Mouse (Mus musculus) MEL (cell line): Measurements from ENCODE around the gene Sf1. TPM values are rescaled to one million over a fixed set of nuclear protein-coding genes. Genes with fewer than 3 reads are reported as not detected.

Experiments
- DNase-seq: peaks from one replicate; pipeline ENCODE4 v3.0.0; 2011; ENCODE audit warnings: low read depth, low spot score
- H3K27ac ChIP-seq: 2 replicates; pipeline ENCODE4 v1.5.1; 2012; ENCODE audit warnings: low read depth, mild to moderate bottlenecking, control low read depth, low read length, moderate library complexity; ENCODE audit not compliant: control insufficient read depth
- H3K27me3 ChIP-seq, 2 experiments: fragments of 150-350 bp in 1 of 2; sonication (generic) in 1 of 2; 2 replicates each; pipeline ENCODE4 v1.6.1; 2012; ENCODE audit warnings: low read length in 2 of 2, mild to moderate bottlenecking in 2 of 2, improper control_type of control experiment in 1 of 2, moderate library complexity in 1 of 2; ENCODE audit not compliant: insufficient read depth in 2 of 2, control insufficient read depth in 1 of 2
- H3K36me3 ChIP-seq, 2 experiments: 2 replicates each; pipeline ENCODE4 v1.6.1; 2012 to 2014; ENCODE audit warnings: low read length in 2 of 2, improper control_type of control experiment in 1 of 2, inconsistent platforms in 1 of 2, mild to moderate bottlenecking in 1 of 2; ENCODE audit not compliant: insufficient read depth in 2 of 2, control insufficient read depth in 1 of 2
- H3K4me1 ChIP-seq, 2 experiments: fragments of 150-350 bp in 1 of 2; sonication (generic) in 1 of 2; 2 replicates each; pipeline ENCODE4 v1.6.1; 2012; ENCODE audit warnings: low read length in 2 of 2, improper control_type of control experiment in 1 of 2, mild to moderate bottlenecking in 1 of 2; ENCODE audit not compliant: insufficient read depth in 2 of 2, control insufficient read depth in 1 of 2
- H3K4me3 ChIP-seq, 2 experiments: fragments of 150-350 bp in 1 of 2; sonication (generic) in 1 of 2; 2 replicates each; pipeline ENCODE4 v1.5.1; 2012; ENCODE audit warnings: low read depth in 2 of 2, low read length in 2 of 2, mild to moderate bottlenecking in 2 of 2, moderate library complexity in 2 of 2, control low read depth in 1 of 2, improper control_type of control experiment in 1 of 2; ENCODE audit not compliant: control insufficient read depth in 1 of 2, insufficient read depth in 1 of 2
- H3K79me2 ChIP-seq: 2 replicates; pipeline ENCODE4 v1.6.1; 2012; ENCODE audit warnings: mild to moderate bottlenecking, low read length, moderate library complexity; ENCODE audit not compliant: control insufficient read depth, poor library complexity, insufficient read depth
- H3K9ac ChIP-seq: 2 replicates; pipeline ENCODE4 v1.6.1; 2012; ENCODE audit warnings: low read depth, mild to moderate bottlenecking, control low read depth, low read length, moderate library complexity; ENCODE audit not compliant: control insufficient read depth, poor library complexity, severe bottlenecking
- H3K9me3 ChIP-seq: fragments of 150-350 bp; sonication (generic); replicated peaks from 2 replicates; pipeline ENCODE4 v1.6.1; 2012; ENCODE audit warnings: mild to moderate bottlenecking, low read length, improper control_type of control experiment, moderate library complexity; ENCODE audit not compliant: insufficient read depth
- BHLHE40 ChIP-seq: IDR thresholded peaks from 2 replicates; pipeline ENCODE4 v1.6.1; 2012; ENCODE audit warnings: low read depth, mild to moderate bottlenecking, inconsistent platforms, low read length, improper control_type of control experiment, borderline replicate concordance
- CHD1 ChIP-seq: IDR thresholded peaks from 2 replicates; pipeline ENCODE4 v1.6.1; 2012; ENCODE audit warnings: low read depth, mild to moderate bottlenecking, inconsistent platforms, low read length, improper control_type of control experiment
- CHD2 ChIP-seq: IDR thresholded peaks from 2 replicates; pipeline ENCODE4 v1.6.1; 2011; ENCODE audit warnings: low read length, improper control_type of control experiment
- CTCF ChIP-seq, 3 experiments: IDR thresholded peaks in 2 of 3; conservative IDR thresholded peaks in 1 of 3; 2 replicates each; pipeline ENCODE4 v1.5.1; 2011 to 2012; ENCODE audit warnings: low read length in 3 of 3, low read depth in 2 of 3, mild to moderate bottlenecking in 2 of 3, improper control_type of control experiment in 1 of 3, inconsistent platforms in 1 of 3, mixed read lengths in 1 of 3, moderate library complexity in 1 of 3; ENCODE audit not compliant: control insufficient read depth in 1 of 3, insufficient read depth in 1 of 3, poor library complexity in 1 of 3, severe bottlenecking in 1 of 3
- E2F4 ChIP-seq: IDR thresholded peaks from 2 replicates; pipeline ENCODE4 v1.6.1; 2011; ENCODE audit warnings: low read depth, low read length, improper control_type of control experiment, borderline replicate concordance
- ELF1 ChIP-seq: IDR thresholded peaks from 2 replicates; pipeline ENCODE4 v1.6.1; 2014; ENCODE audit warnings: low read depth, mild to moderate bottlenecking, inconsistent platforms, low read length, improper control_type of control experiment, moderate library complexity
- EP300 ChIP-seq, 2 experiments: IDR thresholded peaks; 2 replicates each; pipeline ENCODE4 v1.6.1; 2011; ENCODE audit warnings: improper control_type of control experiment in 2 of 2, low read length in 2 of 2, low read depth in 1 of 2, mild to moderate bottlenecking in 1 of 2
- ETS1 ChIP-seq: IDR thresholded peaks from 2 replicates; pipeline ENCODE4 v1.6.1; 2012; ENCODE audit warnings: low read depth, mild to moderate bottlenecking, inconsistent platforms, low read length, improper control_type of control experiment, moderate library complexity
- GABPA ChIP-seq: IDR thresholded peaks from 2 replicates; pipeline ENCODE4 v1.6.1; 2012; ENCODE audit warnings: low read depth, mild to moderate bottlenecking, inconsistent platforms, low read length, improper control_type of control experiment, moderate library complexity
- GATA1 ChIP-seq: IDR thresholded peaks from 2 replicates; pipeline ENCODE4 v1.6.1; 2011; ENCODE audit warnings: low read depth, low read length, improper control_type of control experiment
- HCFC1 ChIP-seq: IDR thresholded peaks from 2 replicates; pipeline ENCODE4 v1.6.1; 2012; ENCODE audit warnings: low read depth, mild to moderate bottlenecking, inconsistent platforms, low read length, improper control_type of control experiment, moderate library complexity
- JUND ChIP-seq: IDR thresholded peaks from 2 replicates; pipeline ENCODE4 v1.6.1; 2011; ENCODE audit warnings: low read depth, mild to moderate bottlenecking, improper control_type of control experiment, low read length
- KAT2A ChIP-seq: conservative IDR thresholded peaks from 2 replicates; pipeline ENCODE4 v1.6.1; 2012; ENCODE audit warnings: low read depth, low read length, improper control_type of control experiment, inconsistent platforms
- MAX ChIP-seq: IDR thresholded peaks from 2 replicates; pipeline ENCODE4 v1.6.1; 2011; ENCODE audit warnings: low read length, improper control_type of control experiment
- MAZ ChIP-seq: IDR thresholded peaks from 2 replicates; pipeline ENCODE4 v1.6.1; 2012; ENCODE audit warnings: low read depth, mild to moderate bottlenecking, inconsistent platforms, low read length, improper control_type of control experiment
- MEF2A ChIP-seq: IDR thresholded peaks from 2 replicates; pipeline ENCODE4 v1.6.1; 2014; ENCODE audit warnings: low read depth, mild to moderate bottlenecking, inconsistent platforms, low read length, improper control_type of control experiment; ENCODE audit not compliant: poor library complexity, insufficient replicate concordance, severe bottlenecking; ENCODE audit errors: extremely low read depth
- MXI1 ChIP-seq: IDR thresholded peaks from 2 replicates; pipeline ENCODE4 v1.6.1; 2011; ENCODE audit warnings: mild to moderate bottlenecking, low read depth, low read length, improper control_type of control experiment
- MYB ChIP-seq: IDR thresholded peaks from 2 replicates; pipeline ENCODE4 v1.6.1; 2011; ENCODE audit warnings: mild to moderate bottlenecking, low read depth, low read length, improper control_type of control experiment
- MYC ChIP-seq: IDR thresholded peaks from 2 replicates; pipeline ENCODE4 v1.6.1; 2011; ENCODE audit warnings: low read depth, mild to moderate bottlenecking, low read length, improper control_type of control experiment, moderate library complexity
- NELFE ChIP-seq: IDR thresholded peaks from 2 replicates; pipeline ENCODE4 v1.6.1; 2011; ENCODE audit warnings: low read depth, low read length, improper control_type of control experiment
- POLR2A ChIP-seq, 2 experiments: IDR thresholded peaks; 2 replicates each; pipeline ENCODE4 v1.6.1; 2011 to 2012; ENCODE audit warnings: low read length in 2 of 2, mild to moderate bottlenecking in 2 of 2, control low read depth in 1 of 2, improper control_type of control experiment in 1 of 2, low read depth in 1 of 2, moderate library complexity in 1 of 2; ENCODE audit not compliant: control insufficient read depth in 1 of 2, insufficient read depth in 1 of 2, poor library complexity in 1 of 2
- POLR2AphosphoS2 ChIP-seq: IDR thresholded peaks from 2 replicates; pipeline ENCODE4 v1.6.1; 2011; ENCODE audit warnings: low read length, improper control_type of control experiment
- RAD21 ChIP-seq: IDR thresholded peaks from 2 replicates; pipeline ENCODE4 v1.6.1; 2011; ENCODE audit warnings: mild to moderate bottlenecking, low read depth, low read length, improper control_type of control experiment
- RCOR1 ChIP-seq: IDR thresholded peaks from 2 replicates; pipeline ENCODE4 v1.6.1; 2012; ENCODE audit warnings: low read depth, mild to moderate bottlenecking, inconsistent platforms, low read length, improper control_type of control experiment
- SIN3A ChIP-seq: IDR thresholded peaks from 2 replicates; pipeline ENCODE4 v1.6.1; 2012; ENCODE audit warnings: low read length, improper control_type of control experiment, inconsistent platforms
- SMC3 ChIP-seq: IDR thresholded peaks from 2 replicates; pipeline ENCODE4 v1.6.1; 2011; ENCODE audit warnings: low read depth, low read length, improper control_type of control experiment
- TAL1 ChIP-seq: IDR thresholded peaks from 2 replicates; pipeline ENCODE4 v1.6.1; 2012; ENCODE audit warnings: mild to moderate bottlenecking, inconsistent platforms, low read length, moderate library complexity, mixed read lengths
- TBP ChIP-seq: IDR thresholded peaks from 2 replicates; pipeline ENCODE4 v1.8.0; 2011; ENCODE audit warnings: low read depth, low read length, improper control_type of control experiment
- TCF12 ChIP-seq: IDR thresholded peaks from 2 replicates; pipeline ENCODE4 v1.6.1; 2014; ENCODE audit warnings: low read depth, mild to moderate bottlenecking, inconsistent platforms, low read length, improper control_type of control experiment, moderate library complexity
- UBTF ChIP-seq: IDR thresholded peaks from 2 replicates; pipeline ENCODE4 v1.6.1; 2012; ENCODE audit warnings: low read depth, mild to moderate bottlenecking, inconsistent platforms, low read length, improper control_type of control experiment, moderate library complexity, borderline replicate concordance; ENCODE audit not compliant: insufficient read depth
- USF1 ChIP-seq: IDR thresholded peaks from 2 replicates; pipeline ENCODE4 v1.6.1; 2014; ENCODE audit warnings: low read depth, mild to moderate bottlenecking, inconsistent platforms, low read length, improper control_type of control experiment, moderate library complexity
- USF2 ChIP-seq, 2 experiments: IDR thresholded peaks; 2 replicates each; pipeline ENCODE4 v1.6.1; 2011 to 2012; ENCODE audit warnings: improper control_type of control experiment in 2 of 2, low read length in 2 of 2, borderline replicate concordance in 1 of 2, inconsistent platforms in 1 of 2, low read depth in 1 of 2, mild to moderate bottlenecking in 1 of 2; ENCODE audit not compliant: insufficient read depth in 1 of 2
- ZC3H11A ChIP-seq: IDR thresholded peaks from 2 replicates; pipeline ENCODE4 v1.6.1; 2012; ENCODE audit warnings: low read depth, mild to moderate bottlenecking, inconsistent platforms, low read length, improper control_type of control experiment
- ZMIZ1 ChIP-seq: IDR thresholded peaks from 2 replicates; pipeline ENCODE4 v1.6.1; 2012; ENCODE audit warnings: low read depth, mild to moderate bottlenecking, inconsistent platforms, low read length, improper control_type of control experiment, moderate library complexity
- ZNF384 ChIP-seq: IDR thresholded peaks from 2 replicates; pipeline ENCODE4 v1.6.1; 2012; ENCODE audit warnings: low read depth, mild to moderate bottlenecking, inconsistent platforms, low read length, improper control_type of control experiment
- polyA plus RNA-seq, 2 experiments: library from polyadenylated mRNA; stranded (reverse) in 1 of 2; unstranded in 1 of 2; fragments of >175 nt in 1 of 2; fragments of >200 nt in 1 of 2; gene quantifications; 2 replicates each; pipeline versions ENCODE4 v1.2.1 to v1.2.4; 2012; ENCODE audit warnings: low replicate concordance in 2 of 2, low read depth in 1 of 2; ENCODE audit not compliant: insufficient read length in 2 of 2, insufficient read depth in 1 of 2, missing spikeins in 1 of 2
- total RNA-seq: library from RNA; depleted of rRNA; stranded (reverse); fragments of 300-350 nt; gene quantifications from 2 replicates; pipeline ENCODE4 v1.2.3, GENCODE M21; 2012

Sf1 gene
- total and polyA plus RNA-seq, 3 experiments, result 65.7 to 245 (median 211) TPM

GRCm38 (mm10) chr19:6331719-6332516, 31.6 kb upstream of the Sf1 start:
- H3K4me3 ChIP-seq, result peak overlapping the region; percentile 63 to 86
- 0 out of 2 replicates have a peak overlapping the region, but pooled peaks have one; percentile 9 for H3K27ac ChIP-seq
- peaks cover 3 to 15% of the 10 kb centered on the region in 2 experiments for H3K4me1 ChIP-seq
- H3K79me2 ChIP-seq, result peaks cover 14% of the 10 kb centered on the region
- no peaks in the 10 kb centered on the region for H3K27me3 ChIP-seq
- peak overlapping the region; percentile 54 for H3K9ac ChIP-seq
- H3K36me3 ChIP-seq, result peaks cover 0 to 11% of the 10 kb centered on the region in 2 experiments; a peak in 2 of 4 replicates
- peak; percentile 68 for DNase-seq
- H3K9me3 ChIP-seq, result no peaks in the 10 kb centered on the region
- TF ChIP-seq MAZ (no peak), TAL1 (no peak), POLR2A (IDR thresholded peaks at IDR 0.05; ENCODE audit: control insufficient read depth in 1 of 2, insufficient read depth in 1 of 2, low read depth in 1 of 2, low read length in 2 of 2, poor library complexity in 1 of 2) (no peak), TBP (peak; percentile 63), POLR2AphosphoS2 (no peak), MEF2A (no peak), KAT2A (peak; percentile 18; the same call in 1 of the 2 replicates), TCF12 (no peak), SIN3A (peak; percentile 70), ZC3H11A (peak; percentile 80), ZMIZ1 (no peak), CTCF (IDR thresholded peaks at IDR 0.05 in 2 of 3, conservative IDR thresholded peaks at IDR 0.05 in 1 of 3; ENCODE audit: control insufficient read depth in 1 of 3, insufficient read depth in 1 of 3, low read depth in 2 of 3, low read length in 3 of 3, poor library complexity in 1 of 3, severe bottlenecking in 1 of 3) (peak; percentile 54 to 85 (median 67)), RCOR1 (peak; percentile 7), CHD2 (no peak), MYC (peak; percentile 52; the same call in 1 of the 2 replicates), CHD1 (no peak), E2F4 (0 out of 2 replicates have a peak, but pooled peaks have one; percentile 41), UBTF (no peak), MAX (peak; percentile 23; the same call in 1 of the 2 replicates), ZNF384 (0 out of 2 replicates have a peak, but pooled peaks have one; percentile 24), USF2 (IDR thresholded peaks at IDR 0.05; ENCODE audit: borderline replicate concordance in 1 of 2, insufficient read depth in 1 of 2, low read depth in 1 of 2, low read length in 2 of 2) (no peak), JUND (0 out of 2 replicates have a peak, but pooled peaks have one; percentile 8), MXI1 (0 out of 2 replicates have a peak, but pooled peaks have one; percentile 18), NELFE (0 out of 2 replicates have a peak, but pooled peaks have one; percentile 29), EP300 (IDR thresholded peaks at IDR 0.05; ENCODE audit: low read depth in 1 of 2, low read length in 2 of 2) (peak in 1 of 2 experiments; percentile 24; a peak in 1 of 4 replicates), BHLHE40 (no peak), SMC3 (peak; percentile 71), ETS1 (no peak), RAD21 (peak; percentile 82), USF1 (no peak), GATA1 (no peak), HCFC1 (peak; percentile 25; the same call in 1 of the 2 replicates), GABPA (0 out of 2 replicates have a peak, but pooled peaks have one; percentile 28), MYB (peak; percentile 54; the same call in 1 of the 2 replicates), ELF1 (no peak)
